Mouse (Mus musculus) induced T-regulatory cell, adult 2 months (primary cell): ENCODE measurements at regions not wholly inside any gene's neighbourhood (a gene's known extent, or its start where the extent isn't known, plus 50 kb on each side); places are given as distances from the start of the nearest gene placed in this dataset.
A peak's percentile ranks its signal among the peaks of the same experiment; 100 is the strongest.
"Not testable (repeated sequence)": the region's sequence is repeated elsewhere in the genome, so short reads cannot be mapped to it uniquely, and the experiment has no call there.

Experiments used
- DNase-seq: peaks from one replicate; pipeline ENCODE4 v3.0.0-alpha.2; 2012; ENCODE audit warnings: low read depth

DNA sequence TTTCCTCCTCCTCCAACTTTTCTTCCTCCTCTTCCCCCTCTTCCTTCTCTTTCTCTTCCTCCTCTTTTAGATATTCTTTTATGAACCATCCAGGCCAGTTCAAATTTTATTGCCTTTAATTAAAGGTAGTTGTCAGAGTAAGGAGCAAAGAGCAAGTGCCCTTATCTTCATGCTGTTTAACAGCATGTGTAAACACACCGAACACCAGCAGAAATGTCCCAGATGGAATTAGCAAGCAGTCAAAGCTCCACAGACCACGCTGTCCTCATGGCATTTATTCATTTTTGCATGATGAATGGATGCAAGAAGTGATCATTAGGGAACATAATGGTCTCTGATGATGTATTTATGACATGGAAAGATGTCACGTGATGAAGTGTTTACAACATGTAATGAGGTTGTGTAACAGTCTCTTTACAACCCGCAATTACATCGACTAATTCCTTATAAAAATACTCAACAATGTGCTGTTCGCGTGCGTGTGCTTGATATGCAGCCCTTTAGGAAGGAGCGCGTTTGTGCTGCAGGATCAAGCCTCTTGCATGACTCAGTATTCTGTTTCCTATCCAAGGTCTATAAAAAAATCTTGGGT lies 187.0 kb downstream of the Bmp2 start:
- no peak for DNase-seq

DNA sequence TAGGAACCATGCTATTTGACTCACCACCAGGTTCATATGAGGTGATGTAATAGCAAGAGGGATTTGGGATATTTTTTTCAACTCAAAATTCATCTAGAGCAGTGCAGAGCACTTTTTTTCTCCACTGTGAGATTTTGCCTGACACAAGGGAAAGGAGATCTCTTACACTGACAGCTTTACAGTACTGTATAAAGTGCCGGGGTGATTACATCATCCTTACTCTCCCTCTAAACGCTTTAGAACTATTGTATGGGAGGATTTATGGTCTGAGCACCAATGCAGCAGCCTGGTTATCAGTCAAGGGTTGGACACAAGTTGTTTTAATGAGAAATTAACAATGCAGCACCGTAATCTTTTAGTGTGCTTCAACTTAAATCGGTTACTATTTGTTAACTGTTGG lies 196.5 kb downstream of the Bmp2 start:
- no peak for DNase-seq

DNA sequence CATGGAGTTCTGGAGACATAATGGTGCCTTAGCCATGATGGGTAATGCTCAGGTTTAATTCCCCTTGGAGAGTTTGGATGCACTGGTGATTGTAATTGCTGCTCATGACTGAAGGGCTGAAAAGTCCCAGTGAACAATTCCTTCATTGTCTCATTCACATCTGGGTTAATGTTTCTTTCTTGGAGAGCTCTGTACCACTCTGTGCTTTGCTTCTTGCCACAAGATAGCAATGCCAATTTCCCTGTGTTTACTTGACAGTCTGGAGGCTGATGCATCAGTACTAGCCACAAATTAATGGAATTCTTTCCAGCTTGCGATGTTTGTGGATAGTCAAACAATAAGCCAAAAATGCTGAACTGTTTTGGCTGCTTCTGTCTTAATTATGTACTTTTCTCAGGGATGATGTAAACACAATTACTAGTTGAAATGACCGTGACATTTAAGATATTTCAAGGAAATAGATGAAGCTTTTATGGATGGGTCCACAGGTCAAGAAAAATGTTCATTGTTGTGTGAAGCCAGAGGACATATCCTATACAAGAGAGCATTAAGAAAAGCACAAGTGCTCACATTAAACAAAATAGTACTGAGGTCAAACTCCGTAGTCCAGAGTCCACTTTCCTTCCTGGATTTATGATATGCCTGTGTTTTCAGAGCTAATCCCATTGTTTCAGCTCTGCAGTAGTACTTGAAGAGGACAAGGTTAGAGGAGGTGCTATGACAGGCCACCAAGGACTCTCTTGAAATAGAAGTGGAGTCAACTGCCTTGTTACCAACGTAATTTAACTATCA lies 198.1 kb downstream of the Bmp2 start:
- no peak for DNase-seq

DNA sequence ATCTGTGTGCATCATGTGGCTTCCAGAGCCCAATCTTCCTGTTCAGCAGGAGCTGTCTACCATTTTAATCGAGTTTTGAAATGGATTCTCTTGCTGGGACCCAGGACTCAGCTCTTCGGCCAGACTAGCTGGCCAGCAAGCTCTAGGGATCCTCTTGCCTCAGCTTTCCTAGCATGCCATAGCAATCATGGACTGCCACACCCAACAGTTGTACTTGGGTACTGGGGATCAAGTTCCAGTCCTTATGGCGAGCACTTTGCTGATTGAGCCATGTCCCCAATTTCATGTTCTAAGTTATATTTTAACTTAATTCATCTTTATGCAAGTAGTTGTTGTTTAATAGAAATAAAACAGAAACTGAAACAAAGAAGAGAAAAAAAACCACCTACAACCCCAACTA lies 202.1 kb downstream of the Bmp2 start:
- DNase-seq = no peak

DNA sequence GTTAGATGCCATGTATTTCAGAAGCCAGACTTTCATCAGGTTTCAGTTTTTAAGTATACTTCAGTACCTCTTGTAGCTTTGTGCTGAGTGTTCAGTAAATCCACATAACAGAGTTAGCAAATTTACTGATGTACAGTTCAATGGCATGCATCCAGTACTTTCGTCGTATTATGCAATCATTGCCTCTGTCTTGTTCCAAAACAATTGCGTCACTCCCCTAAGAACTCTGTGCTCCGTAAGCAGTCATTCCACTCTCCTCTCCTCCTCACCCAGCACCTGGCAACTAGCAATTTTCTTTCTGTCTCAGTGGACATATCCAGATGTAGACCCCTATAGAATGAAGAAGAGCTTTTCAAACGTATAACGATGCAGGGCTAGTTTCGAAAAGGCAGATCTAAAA lies 209.5 kb downstream of the Bmp2 start:
- no peak for DNase-seq

DNA sequence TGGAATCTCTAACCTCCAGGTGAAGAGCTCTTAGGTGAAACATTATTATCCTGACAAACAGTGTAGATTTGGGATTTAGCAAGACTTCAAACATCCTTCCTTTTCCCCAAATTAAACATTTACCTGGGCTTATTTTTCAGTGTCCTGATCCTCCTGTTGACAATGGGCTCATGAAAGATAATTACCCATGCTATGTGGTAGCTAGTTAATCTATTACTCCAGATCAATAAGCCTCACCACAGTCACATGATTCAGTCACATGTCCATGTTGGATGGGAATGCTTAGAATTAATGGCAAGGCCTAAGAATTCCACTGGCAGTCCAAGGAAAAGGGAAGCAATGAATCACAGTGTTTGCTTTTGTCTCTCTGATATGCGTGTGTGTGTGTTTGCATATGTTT lies 216.6 kb downstream of the Bmp2 start:
- DNase-seq = no peak

DNA sequence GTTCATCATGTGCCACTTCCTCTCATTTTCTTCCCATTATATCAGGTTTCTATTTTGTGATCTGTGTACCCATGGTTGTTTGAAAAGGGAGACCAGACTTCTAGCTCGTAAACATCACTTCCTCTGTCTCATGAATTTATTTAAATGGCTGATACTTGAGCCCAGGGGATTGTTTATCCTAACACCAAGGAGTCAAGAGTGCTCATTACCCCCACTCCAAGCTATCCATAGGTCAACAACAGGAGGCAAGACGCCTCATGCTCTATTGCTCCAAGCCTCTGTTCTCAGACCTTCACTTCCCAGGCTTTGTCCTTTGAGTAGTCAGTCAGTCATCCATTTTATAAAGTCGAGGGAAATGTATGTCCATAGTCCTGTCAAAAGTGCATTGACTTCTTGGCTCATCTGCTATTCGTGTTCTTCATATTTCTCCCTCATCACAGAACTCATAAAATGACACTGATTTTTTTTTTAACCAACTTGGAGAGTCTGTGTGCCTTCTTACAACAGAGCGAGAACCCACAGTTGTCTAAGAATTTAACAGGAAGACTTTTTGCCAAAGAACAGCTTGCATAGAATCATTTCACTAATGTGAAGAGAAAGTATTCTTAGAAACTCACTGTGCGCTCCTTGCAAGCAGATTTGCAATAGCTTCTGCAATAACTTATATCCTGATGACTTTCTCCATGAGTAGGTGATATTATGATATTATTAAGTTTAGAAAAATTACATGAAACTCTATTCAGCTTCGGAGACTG lies 231.8 kb downstream of the Bmp2 start:
- DNase-seq = no peak

DNA sequence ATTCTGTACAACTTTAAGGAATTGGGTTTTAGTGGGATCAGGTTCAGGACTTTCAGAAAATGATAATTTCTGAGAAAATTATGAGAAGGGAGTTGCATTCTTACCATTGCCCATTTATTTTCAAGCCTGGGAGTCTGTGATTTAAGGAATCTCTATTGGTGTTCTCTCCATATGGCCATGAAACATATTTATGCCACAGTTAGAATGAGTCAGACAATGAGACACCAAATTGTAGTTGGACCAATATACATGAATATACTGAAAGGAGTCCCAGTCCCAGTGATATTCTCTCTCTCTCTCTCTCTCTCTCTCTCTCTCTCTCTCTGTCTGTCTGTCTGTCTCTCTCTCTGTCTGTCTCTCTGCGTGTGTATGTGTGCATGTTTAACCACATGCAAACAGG lies 239.1 kb downstream of the Bmp2 start:
- no peak for DNase-seq

DNA sequence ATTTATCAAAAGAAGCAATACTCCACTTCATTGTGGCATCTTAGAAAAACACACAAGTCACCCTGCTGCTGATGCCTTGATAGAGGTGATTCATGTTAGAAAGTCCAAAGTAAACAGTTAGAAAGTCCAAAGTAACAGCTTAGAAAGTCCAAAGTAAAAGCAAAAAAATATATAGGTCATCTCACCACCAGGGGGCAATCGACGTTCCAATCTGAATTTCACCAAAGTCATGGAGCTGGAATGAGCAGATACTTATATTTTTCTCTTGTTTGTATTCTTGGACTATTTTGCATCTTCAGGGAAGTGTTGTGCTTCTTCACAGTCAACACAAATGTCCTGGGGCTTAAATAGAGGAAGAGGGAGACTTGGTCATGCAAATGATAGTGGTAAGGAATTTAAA lies 241.3 kb downstream of the Bmp2 start:
- DNase-seq = peak; percentile 1

DNA sequence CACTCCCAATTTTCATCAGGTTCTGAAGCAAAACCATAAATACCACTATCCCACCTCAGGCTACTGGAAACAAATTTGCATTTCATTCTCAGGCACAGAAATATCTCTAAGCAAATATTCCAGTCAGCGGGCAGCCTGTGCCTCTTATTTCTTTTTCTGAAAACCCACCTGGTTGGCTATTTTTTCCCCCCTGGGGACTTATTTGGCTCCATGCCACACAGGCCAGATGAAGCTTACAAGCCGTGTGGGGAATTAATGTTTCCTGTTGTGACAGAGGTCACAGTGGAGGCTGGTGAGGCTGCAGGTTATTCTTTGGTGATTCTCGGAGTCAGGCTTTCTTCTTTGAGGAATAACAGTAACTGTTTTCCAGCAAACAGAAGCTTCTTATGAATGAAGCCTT lies 250.7 kb downstream of the Bmp2 start:
- no peak for DNase-seq

DNA sequence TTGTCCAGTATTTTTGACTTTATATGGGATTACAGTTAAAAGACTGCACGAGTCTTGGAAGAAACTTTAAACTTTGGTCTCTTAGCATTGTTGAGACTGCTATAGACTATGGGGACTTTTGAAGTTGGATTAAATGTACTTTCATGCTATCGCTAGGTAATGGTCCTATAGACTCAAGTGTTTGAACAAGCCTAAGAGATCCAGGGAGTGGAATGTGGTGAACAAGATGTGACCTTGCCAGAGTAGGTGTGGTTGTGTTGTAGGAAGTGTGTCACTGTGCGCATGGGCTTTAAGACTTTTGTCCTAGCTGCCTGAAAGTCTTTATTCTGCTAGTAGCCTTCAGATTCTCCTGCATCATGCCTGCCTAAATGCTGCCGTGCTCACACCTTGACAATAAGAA lies 269.5 kb downstream of the Bmp2 start:
- no peak for DNase-seq

DNA sequence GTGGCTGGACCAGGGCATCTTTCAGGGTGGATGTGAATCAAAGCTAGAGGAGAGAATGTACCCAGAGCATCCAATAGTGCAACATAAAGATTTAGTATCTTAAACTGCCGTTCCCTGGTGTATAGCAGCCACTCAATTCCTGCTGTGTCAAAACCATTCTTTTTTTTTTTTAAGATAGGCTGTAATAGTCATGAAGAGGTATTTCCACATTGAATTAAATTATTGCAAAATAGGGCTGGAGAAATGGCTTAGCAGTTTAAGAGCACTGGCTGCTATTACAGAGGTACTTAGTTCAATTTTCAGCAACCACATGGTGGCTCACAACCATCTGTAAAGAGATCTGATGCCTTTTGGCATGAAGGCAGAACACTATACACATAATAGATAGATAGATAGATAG lies 277.4 kb downstream of the Bmp2 start:
- no peak for DNase-seq

DNA sequence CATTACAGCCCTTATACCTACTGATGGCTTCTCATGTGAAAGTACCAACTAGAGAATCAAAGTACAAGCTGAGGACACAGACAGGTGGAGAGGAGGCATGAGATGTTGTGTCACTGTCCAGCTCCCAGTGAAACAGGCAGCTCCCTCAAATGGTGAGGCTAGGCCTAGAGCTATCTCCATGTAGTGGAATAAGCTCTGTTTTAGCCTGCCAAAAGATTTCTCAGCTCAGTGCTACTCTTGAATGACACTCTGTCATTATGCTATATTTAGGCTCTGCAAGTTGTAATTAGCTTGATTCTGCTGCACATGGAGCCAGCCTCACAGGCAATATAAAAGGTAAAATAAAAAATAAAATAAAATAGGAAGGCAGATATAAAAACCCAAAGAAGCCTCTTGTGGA lies 298.5 kb downstream of the Bmp2 start:
- DNase-seq = no peak

DNA sequence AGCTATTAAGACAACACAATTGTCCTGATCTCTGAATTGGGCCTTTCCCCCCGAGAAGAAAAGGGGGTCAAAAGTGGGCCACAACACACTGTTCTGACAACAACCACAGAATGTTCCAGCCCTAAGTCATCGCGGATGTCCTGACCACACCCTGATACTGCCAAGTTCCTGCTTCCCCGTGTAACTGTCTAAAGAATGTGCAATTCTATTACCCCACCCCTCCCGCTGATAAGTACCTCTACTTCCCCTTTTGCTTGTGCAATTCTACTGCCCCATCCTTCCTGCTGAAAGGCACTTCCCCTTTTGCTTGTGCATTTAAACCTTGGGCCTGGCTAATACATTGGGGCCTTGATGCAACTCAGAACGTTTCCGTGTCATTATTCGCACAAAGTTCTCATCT lies 323.0 kb downstream of the Bmp2 start:
- DNase-seq = not testable (repeated sequence)

DNA sequence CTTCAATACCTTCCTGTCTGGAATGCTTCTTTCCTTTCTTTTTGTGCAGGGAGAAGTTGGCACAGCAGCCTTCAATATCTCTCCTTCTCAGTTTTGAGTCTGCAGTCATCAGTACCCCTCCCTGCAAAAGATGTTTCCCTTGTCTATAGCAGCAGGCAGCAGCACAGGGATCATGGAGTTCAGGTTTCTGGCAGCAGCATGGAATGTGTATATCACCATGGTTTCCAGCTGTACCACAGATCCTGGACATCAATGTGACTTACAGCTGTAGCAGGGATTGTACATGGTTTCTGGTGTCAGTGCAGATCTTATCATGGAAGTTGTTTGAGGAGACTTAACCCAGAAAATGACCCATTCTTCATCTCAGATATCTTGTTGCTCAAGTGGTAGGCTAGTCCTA lies 331.7 kb downstream of the Bmp2 start:
- no peak for DNase-seq

DNA sequence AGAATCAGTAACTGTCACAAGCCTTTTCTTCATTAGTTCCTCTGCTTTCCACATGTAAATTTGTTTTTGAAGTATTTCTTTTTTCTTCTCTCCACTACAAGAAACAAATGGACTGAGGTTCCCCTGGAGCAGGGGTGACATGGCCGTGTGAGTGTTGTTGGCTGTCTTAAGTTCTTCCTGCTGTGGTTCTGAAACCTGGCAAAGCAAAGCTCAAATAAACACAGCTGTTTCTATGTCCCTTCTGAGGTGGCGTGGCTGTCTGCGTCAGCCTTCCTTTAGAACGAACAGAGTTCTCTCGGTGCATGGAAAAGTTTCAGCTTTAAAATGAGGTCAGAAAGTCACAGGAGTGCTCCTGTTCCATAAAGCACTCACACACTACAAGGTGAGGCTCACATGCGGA lies 354.3 kb downstream of the Bmp2 start:
- no peak for DNase-seq
